Mouse (Mus musculus): ENCODE results near the gene Serpinb1a.

DNA sequence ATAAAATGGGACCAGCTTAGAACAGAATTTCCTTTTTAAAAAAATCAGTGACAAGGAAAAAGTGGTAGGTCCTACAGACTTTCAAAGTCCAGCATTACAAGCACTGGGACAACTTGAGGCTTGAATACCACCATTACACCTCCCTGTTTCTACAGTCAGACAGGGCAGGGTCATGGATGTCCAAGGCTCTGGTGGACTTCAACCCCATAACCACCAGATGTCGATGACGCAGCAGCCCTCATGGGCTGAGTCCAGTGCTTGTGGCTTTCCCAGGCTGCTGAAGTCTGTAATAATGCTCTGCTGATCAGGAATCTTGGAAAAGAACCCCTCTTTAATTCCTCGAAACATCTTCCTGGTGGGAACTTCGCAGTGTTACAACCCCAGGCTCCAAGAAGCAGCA, 1.6 kb upstream of the Serpinb1a start:
- TF ChIP-seq CTCF (IDR thresholded peaks at IDR 0.05) (no peak), EP300 (IDR thresholded peaks at IDR 0.05) (no peak)

Measured in lung, postnatal 0 days (tissue).